Mouse (Mus musculus) midbrain, embryonic 10.5 days (tissue): Measurements from ENCODE around the gene Elmod3. TPM values are rescaled to one million over a fixed set of nuclear protein-coding genes. Genes with fewer than 3 reads are reported as not detected.

Experiments
- DNase-seq: peaks from one replicate; pipeline ENCODE4 v3.0.0-alpha.2; 2017; ENCODE audit warnings: low spot score
- H3K27ac ChIP-seq: fragments of 300-500 bp; sonication (generic); replicated peaks from 2 replicates; pipeline ENCODE4 v1.5.1; 2016; ENCODE audit warnings: mild to moderate bottlenecking
- H3K27me3 ChIP-seq: fragments of 300-500 bp; sonication (generic); 2 replicates; pipeline ENCODE4 v1.6.1; 2016; ENCODE audit warnings: low read depth, mild to moderate bottlenecking; ENCODE audit not compliant: poor library complexity, severe bottlenecking
- H3K36me3 ChIP-seq: fragments of 300-500 bp; sonication (generic); 2 replicates; pipeline ENCODE4 v1.6.1; 2016; ENCODE audit warnings: mild to moderate bottlenecking, moderate library complexity
- H3K4me1 ChIP-seq: fragments of 300-500 bp; sonication (generic); 2 replicates; pipeline ENCODE4 v1.6.1; 2016
- H3K4me3 ChIP-seq: fragments of 300-500 bp; sonication (generic); 2 replicates; pipeline ENCODE4 v1.5.1; 2016; ENCODE audit warnings: mild to moderate bottlenecking, moderate library complexity
- H3K9me3 ChIP-seq: fragments of 300-500 bp; sonication (generic); replicated peaks from 2 replicates; pipeline ENCODE4 v1.6.1; 2016; ENCODE audit warnings: mild to moderate bottlenecking
- WGBS: fragments of 180-500 bp; shearing (Covaris S2); methylation state at CpG from one replicate; pipeline ENCODE4 v1.1.7; 2016; 5-methylcytosine and 5-hydroxymethylcytosine counted together
- polyA plus RNA-seq: library from polyadenylated mRNA; unstranded; fragments of >200 nt; fragmentation: Nextera tagmentation; extraction: Ambion mirVana; gene quantifications from 2 replicates; pipeline ENCODE4 v1.2.1, GENCODE M21; 2016

Elmod3 gene
- polyA plus RNA-seq, 1 experiment from 2014 or later: 14.2 TPM

DNA sequence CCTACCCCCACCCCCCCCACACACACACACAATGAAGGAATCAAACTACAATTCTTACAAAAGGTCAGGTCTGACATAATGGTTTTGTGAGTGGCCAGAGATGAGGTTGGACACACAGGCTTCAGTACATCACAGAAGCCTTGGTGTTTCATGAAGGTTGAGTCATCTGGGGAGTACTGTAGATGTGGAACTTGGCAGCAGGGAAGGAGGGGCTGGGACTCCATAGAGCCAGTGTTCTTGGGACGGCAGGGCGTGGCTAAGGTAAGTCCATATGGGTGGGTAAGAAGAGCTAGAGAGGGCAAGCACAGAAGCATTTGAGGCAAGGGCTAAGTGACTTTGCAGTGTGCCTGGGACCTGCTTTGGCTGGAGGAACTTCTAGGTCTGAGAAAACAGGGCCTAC is 5.9 kb upstream of the Elmod3 start:
- H3K36me3 ChIP-seq: peaks cover 51% of the 10 kb centered on the region
- H3K9me3 ChIP-seq: no peaks in the 10 kb centered on the region
- no peak overlapping the region for H3K4me3 ChIP-seq
- peaks cover 2% of the 10 kb centered on the region for H3K4me1 ChIP-seq
- no peak for DNase-seq
- 90% methylated on average over 2 of the region's 2 CpGs for WGBS
- H3K27ac ChIP-seq: no peak overlapping the region
- no peaks in the 10 kb centered on the region for H3K27me3 ChIP-seq

DNA sequence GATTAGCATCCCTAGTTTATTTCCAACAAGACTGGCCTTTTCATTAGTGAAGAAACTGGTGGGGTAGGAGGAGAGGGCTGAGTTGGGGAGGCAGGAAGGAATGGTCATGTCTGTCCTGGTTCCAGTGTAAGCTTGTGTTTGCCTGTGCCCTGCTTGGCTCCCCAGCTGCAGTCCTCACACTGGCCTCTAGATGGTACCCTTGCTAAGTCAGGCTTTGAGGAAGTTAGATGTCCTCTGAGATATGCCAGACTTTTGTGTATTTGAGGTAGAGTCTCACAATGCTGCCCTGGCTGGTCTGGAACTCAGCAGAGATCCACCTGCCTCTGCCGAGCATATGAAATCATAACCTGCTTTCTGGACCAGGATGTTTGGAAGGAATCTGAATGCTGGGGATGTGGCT is 3.5 kb upstream of the Elmod3 start:
- Histone ChIP-seq H3K36me3 (peaks cover 34% of the 10 kb centered on the region), H3K27ac (no peak overlapping the region), H3K9me3 (no peaks in the 10 kb centered on the region), H3K27me3 (no peaks in the 10 kb centered on the region), H3K4me3 (no peak overlapping the region), H3K4me1 (peaks cover 21% of the 10 kb centered on the region)
- 58% methylated on average over 1 of the region's 1 CpGs for WGBS
- peak; percentile 71 for DNase-seq

DNA sequence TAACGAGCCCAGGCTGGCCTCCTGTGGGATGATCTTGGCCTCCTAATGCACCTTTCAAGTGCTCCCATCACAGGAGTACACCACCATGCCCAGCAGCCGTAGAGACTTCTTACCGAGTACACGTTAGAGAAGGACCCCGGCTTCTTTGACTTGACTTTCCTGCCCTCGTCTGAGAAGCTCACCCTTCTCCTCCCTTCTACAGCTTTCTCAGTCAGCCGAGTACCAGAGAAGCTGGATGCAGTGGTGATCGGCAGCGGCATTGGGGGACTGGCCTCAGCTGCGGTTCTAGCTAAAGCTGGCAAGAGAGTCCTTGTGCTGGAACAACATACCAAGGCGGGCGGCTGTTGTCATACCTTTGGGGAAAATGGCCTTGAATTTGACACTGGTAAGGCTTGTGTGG is 2.6 kb upstream of the Elmod3 start:
- no peaks in the 10 kb centered on the region for H3K27me3 ChIP-seq
- no peak overlapping the region for H3K27ac ChIP-seq
- H3K4me1 ChIP-seq: peaks cover 21% of the 10 kb centered on the region
- H3K4me3 ChIP-seq: no peak overlapping the region
- H3K36me3 ChIP-seq: peaks cover 25% of the 10 kb centered on the region
- no peak for DNase-seq
- WGBS: 86% methylated on average over 12 of the region's 12 CpGs
- no peaks in the 10 kb centered on the region for H3K9me3 ChIP-seq

DNA sequence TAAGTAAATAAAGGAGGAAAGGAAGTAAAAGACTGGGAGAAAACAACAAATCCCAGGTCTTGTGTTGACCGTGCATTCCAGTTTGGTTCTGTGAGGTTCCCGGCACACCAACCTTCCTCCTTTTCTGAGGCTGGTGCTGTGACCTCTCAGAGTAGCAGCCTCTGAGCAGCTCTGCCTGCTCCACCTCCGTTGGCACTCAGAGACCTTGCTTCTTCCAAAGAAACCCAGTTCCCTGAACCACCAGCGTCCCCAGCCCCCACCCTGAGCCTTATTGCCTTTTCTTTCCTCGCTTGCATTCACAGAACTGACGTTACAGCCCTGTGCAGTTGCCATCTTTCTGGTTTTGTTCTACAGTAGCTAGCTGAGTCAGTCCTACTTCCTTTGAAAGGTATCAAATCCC is 2.0 kb upstream of the Elmod3 start:
- H3K4me3 ChIP-seq: no peak overlapping the region
- peaks cover 21% of the 10 kb centered on the region for H3K4me1 ChIP-seq
- no peaks in the 10 kb centered on the region for H3K9me3 ChIP-seq
- no peak overlapping the region for H3K27ac ChIP-seq
- peaks cover 19% of the 10 kb centered on the region for H3K36me3 ChIP-seq
- no peak for DNase-seq
- 75% methylated on average over 6 of the region's 6 CpGs for WGBS
- no peaks in the 10 kb centered on the region for H3K27me3 ChIP-seq

DNA sequence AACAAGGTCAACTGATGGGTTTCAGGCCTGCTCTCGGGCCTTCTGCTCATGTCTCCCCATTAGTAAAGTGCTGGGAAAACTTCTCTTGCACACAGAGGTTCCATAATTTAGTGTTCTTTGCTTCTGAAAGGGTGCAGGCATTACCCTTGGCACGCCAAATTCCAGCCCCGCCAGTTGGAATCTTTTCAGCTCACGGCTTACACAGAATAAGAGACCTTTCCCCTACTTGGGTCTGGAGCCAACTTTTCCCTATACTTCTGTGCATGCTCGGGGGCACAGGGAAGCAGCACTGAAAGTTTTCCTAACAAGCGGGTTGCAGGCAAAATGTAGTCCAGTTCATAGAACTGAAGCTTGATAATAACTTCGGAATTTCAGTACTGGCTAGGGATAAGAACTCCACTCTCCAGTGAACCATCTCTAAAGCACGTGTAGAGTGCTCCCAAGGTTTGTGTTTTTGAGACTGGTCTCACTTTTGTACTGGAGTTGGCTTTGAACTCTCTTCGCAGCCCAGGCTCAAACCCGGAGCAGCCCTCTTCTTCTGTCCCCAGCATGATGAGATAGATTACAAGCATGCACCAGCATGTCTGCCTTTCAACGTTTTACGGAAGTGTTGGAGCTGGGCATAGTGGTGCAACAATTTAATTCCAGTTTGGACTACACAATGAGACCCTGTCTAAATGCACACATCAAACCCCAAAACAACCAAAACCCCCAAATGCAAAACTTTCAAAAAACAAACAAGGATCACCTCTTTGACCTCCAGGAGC is 761 bp upstream of the Elmod3 start:
- peak overlapping the region; percentile 82 for H3K27ac ChIP-seq
- no peaks in the 10 kb centered on the region for H3K27me3 ChIP-seq
- DNase-seq: no peak
- H3K4me1 ChIP-seq: peaks cover 21% of the 10 kb centered on the region
- 61% methylated on average over 12 of the region's 12 CpGs for WGBS
- H3K4me3 ChIP-seq: peak overlapping the region; percentile 71
- H3K36me3 ChIP-seq: peaks cover 7% of the 10 kb centered on the region
- no peaks in the 10 kb centered on the region for H3K9me3 ChIP-seq

DNA sequence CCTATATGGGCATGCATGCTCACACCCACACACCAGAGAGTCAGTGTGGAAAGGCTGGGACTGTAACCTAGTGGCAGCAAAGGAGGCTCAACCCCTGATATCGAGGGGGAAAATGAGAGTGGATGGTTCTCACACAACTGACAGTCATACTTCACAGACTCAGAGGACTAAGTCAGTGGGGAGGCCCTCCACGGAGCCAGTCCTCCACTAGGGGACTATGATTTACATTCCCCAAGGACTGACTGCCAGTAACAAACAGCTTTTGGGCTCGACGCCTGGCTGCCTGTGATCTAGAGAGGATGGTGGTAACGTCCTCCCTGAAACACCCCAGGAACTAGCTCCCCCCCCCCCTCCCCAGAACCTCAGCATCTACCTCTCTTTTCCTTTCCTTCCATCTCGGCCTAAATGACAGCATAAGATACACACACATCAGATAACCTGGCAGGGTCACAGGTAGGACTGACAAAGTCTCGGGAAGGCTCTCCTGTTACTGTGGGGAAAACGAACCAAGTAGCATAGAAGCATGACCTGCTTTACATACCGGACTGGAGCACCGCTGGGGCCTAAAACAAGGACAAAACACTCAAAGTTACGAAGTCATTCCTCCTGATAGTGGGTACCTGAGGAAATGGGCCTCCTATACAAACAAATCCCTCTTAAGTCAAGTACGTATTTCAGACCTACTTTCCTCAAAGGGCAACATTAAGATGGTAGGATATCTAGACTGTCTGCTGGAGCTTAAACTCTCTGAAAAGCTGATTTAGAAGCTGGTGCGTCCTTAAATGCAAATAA is 934 bp downstream of the Elmod3 start:
- no peaks in the 10 kb centered on the region for H3K27me3 ChIP-seq
- WGBS: 57% methylated on average over 13 of the region's 13 CpGs
- no peaks in the 10 kb centered on the region for H3K9me3 ChIP-seq
- no peak for DNase-seq
- peaks cover 21% of the 10 kb centered on the region for H3K4me1 ChIP-seq
- H3K36me3 ChIP-seq: no peaks in the 10 kb centered on the region
- H3K27ac ChIP-seq: peak overlapping the region; percentile 82
- peak overlapping the region; percentile 71 for H3K4me3 ChIP-seq

DNA sequence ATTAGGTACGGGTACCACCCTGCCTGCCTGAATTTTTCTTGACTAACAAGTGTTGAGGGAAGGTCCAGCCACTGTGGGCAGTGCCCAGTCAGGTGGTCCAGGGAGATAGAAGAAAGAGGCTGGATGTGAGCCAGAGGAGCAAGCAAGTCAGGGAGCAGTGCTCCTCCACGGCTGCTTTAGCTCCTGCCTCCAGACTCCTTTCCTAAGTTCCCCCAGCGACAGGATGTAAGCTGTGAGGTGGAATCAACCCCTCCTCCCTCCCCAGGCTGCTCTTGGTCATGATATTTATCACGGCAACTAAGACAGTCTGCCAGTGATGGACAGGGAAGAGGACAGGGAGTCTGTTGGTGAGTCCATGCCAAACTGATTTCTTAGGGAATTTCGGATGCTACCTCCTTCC is 4.3 kb downstream of the Elmod3 start:
- Histone ChIP-seq H3K36me3 (no peaks in the 10 kb centered on the region), H3K4me3 (no peak overlapping the region), H3K27ac (no peak overlapping the region), H3K9me3 (no peaks in the 10 kb centered on the region), H3K4me1 (peaks cover 17% of the 10 kb centered on the region), H3K27me3 (no peaks in the 10 kb centered on the region)
- 73% methylated on average over 5 of the region's 5 CpGs for WGBS
- DNase-seq: no peak

DNA sequence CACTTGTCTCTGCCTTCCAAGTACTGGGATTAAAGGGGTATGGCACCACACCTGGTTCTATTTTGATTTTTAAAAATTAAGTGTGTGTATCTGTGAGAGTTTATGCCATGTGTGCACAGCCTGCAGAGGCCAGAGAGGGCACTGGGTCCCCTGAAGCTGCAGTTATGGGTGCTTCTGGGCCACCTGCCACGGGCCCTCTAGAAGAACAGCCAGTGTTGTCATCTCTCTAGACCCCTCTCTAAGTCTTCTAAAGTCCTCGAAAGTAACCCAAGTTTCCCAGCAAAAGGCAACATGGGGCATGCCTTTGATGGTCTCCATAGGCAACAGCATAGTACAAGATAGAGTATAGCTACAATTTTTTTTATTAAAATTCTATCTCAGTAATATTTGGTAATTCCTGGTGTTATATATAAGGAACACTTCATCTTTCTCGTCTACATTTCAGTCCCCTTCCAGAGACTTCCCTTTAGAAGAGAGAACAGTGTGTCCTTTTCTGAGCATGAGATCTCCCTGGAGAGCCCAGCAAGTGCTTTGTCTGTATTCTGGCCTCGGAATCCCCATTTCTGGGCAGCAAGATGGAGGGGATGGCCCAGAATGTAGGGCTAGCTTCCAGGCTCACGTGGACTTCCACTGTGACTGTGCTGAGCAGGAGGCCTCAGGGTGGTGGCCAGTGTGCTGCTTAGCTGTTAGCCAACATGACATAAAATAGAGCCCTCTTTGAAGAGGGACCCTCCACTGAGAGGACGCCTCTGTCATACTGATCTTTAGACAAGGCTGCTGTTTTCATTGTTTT is 5.0 kb downstream of the Elmod3 start:
- no peak for DNase-seq
- H3K27ac ChIP-seq: no peak overlapping the region
- no peaks in the 10 kb centered on the region for H3K27me3 ChIP-seq
- H3K4me1 ChIP-seq: peaks cover 12% of the 10 kb centered on the region
- no peak overlapping the region for H3K4me3 ChIP-seq
- 81% methylated on average over 6 of the region's 6 CpGs for WGBS
- no peaks in the 10 kb centered on the region for H3K36me3 ChIP-seq
- H3K9me3 ChIP-seq: no peaks in the 10 kb centered on the region

DNA sequence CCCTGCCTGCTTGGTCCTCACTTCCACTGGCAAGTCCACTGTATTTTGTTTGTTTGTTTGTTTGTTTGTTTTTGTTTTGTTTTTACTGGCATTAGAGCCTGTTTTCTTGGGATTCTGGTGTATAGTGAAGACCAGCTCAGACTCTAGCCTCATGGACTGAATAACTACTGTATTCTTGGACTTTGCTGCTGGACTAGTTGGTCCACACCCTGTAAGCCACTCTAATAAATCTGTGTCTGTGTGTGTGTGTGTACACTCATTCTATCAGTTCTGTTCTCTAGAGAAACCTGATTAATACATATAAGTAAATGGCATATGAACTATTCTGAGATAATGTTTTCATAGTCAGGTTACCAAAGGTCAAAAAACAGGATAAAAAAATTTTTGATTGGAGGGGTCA is 8.1 kb downstream of the Elmod3 start:
- no peak for DNase-seq
- H3K4me1 ChIP-seq: no peaks in the 10 kb centered on the region
- H3K4me3 ChIP-seq: no peak overlapping the region
- H3K27me3 ChIP-seq: no peaks in the 10 kb centered on the region
- no peaks in the 10 kb centered on the region for H3K36me3 ChIP-seq
- no peak overlapping the region for H3K27ac ChIP-seq
- no peaks in the 10 kb centered on the region for H3K9me3 ChIP-seq

DNA sequence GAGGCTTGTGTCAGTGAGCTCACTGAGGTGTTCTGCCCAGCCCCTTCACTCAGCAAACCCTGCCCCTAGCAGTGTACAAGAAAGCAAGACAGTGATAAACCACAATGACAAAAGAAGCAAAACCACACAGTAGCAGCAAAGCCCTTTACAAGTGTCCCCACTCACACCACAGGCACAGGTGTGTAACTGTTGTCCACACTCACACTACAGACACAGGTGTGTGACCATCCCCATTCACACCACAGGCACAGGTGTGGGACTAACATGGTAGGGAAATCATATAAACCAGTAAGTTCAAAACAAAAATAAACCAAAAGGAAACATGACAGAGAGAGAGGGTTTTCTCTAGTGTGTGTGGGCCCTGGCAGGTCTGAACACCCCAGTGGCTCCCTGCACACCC is 9.9 kb downstream of the Elmod3 start:
- H3K27ac ChIP-seq: no peak overlapping the region
- no peaks in the 10 kb centered on the region for H3K36me3 ChIP-seq
- H3K27me3 ChIP-seq: no peaks in the 10 kb centered on the region
- no peak overlapping the region for H3K4me3 ChIP-seq
- no peaks in the 10 kb centered on the region for H3K4me1 ChIP-seq
- DNase-seq: no peak
- H3K9me3 ChIP-seq: no peaks in the 10 kb centered on the region

DNA sequence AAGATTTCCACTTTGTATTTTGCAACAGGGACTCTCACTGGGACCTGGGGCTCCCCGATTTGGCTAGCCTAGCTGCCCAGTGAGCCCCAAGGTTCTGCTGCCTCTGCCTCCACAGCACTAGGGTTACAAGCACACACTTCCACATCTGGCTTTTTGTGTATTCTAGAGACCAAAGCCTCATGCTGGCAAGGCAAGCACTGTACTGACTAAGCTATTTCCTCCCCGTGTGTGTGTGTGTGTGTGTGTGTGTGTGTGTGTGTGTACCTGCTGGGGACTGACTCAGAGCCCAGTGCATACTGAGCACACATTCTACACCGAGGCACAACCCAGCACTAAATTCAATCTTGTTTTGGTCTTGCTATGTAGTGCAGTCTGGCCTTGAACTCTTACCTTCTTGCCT is 11.5 kb downstream of the Elmod3 start:
- Histone ChIP-seq H3K27me3 (no peaks in the 10 kb centered on the region), H3K27ac (no peak overlapping the region), H3K36me3 (no peaks in the 10 kb centered on the region), H3K4me1 (0 out of 2 replicates have a peak, but pooled peaks cover 4% of the 10 kb centered on the region), H3K4me3 (no peak overlapping the region), H3K9me3 (no peaks in the 10 kb centered on the region)
- WGBS: 85% methylated on average over 3 of the region's 3 CpGs
- no peak for DNase-seq

DNA sequence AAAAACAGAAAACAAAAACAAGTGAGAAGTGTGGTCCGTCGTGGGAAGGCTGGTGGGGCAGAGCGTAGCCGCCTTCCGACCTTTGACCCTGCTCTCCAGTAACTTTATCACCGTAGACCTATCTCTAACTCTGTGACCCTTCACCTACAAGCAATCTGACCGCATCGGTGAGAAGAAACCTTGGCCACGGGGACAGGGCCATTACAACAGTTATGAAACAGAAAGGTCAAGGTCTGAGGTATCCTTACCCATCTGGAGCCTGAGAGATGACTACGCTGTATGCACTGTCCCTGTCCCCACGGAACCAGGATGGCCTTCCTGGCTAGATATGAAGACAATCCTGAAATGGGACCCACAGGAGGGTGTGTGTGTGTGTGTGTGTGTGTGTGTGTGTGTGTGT is 14.1 kb downstream of the Elmod3 start:
- Histone ChIP-seq H3K36me3 (peaks cover 6% of the 10 kb centered on the region; the same call in 1 of the 2 replicates), H3K9me3 (no peaks in the 10 kb centered on the region), H3K27ac (no peak overlapping the region), H3K4me3 (no peak overlapping the region), H3K27me3 (no peaks in the 10 kb centered on the region), H3K4me1 (0 out of 2 replicates have a peak, but pooled peaks cover 6% of the 10 kb centered on the region)
- 90% methylated on average over 11 of the region's 11 CpGs for WGBS
- DNase-seq: no peak
